Mouse (Mus musculus) heart, postnatal 10 days (tissue): ENCODE results near the gene Gm13271. TPM values are rescaled to one million over a fixed set of nuclear protein-coding genes. Genes with fewer than 3 reads are reported as not detected.
A peak's percentile ranks its signal among the peaks of the same experiment; 100 is the strongest.
"Not testable (repeated sequence)": the region's sequence is repeated elsewhere in the genome, so short reads cannot be mapped to it uniquely, and the experiment has no call there.

Experiments used
- DNase-seq, 2 experiments: peaks; one replicate each; pipeline ENCODE4 v3.0.0; 2021
- intact Hi-C: fragments of 180-260 bp; cut with DNase I; formaldehyde crosslinking; loops from one replicate; pipeline ENCODE4 v1.15.1; 2025
- total RNA-seq, 2 experiments: library from RNA; stranded (reverse); gene quantifications; 2 replicates each; pipeline ENCODE4 v1.2.3; 2021

The Gm13271 gene
- not detected for total RNA-seq

GRCm38 (mm10) chr4:88754818-88755340 is at the start of gene Gm13271:
Gm13271 (plus strand) TSS chr4:88754868.
- DNase-seq = peak; percentile 71 to 80
- intact Hi-C loops = loop anchor here (2.0 kb wide), 1 partner anchor 58 kb away; no protein-coding TSS in a partner anchor

GRCm38 (mm10) chr4:88705924-88706323 is 48.7 kb upstream of the Gm13271 start:
- DNase-seq = no peak
- intact Hi-C loops = no loop called here

- intact Hi-C loops = no loop called here
- no peak for DNase-seq
Measured at GRCm38 (mm10) chr4:88707128-88707826, 47.4 kb upstream of the Gm13271 start.

GRCm38 (mm10) chr4:88714281-88714680 is 40.4 kb upstream of the Gm13271 start:
- intact Hi-C loops = no loop called here
- DNase-seq = no peak

GRCm38 (mm10) chr4:88715059-88715458 is 39.6 kb upstream of the Gm13271 start:
- no peak for DNase-seq
- intact Hi-C loops = no loop called here

GRCm38 (mm10) chr4:88718715-88719114 is 36.0 kb upstream of the Gm13271 start:
- no peak for DNase-seq
- intact Hi-C loops = no loop called here

GRCm38 (mm10) chr4:88721791-88722721 is 32.6 kb upstream of the Gm13271 start, which contains the start of the genes Gm26566 and Klhl9:
Gm26566 (plus strand) TSS chr4:88721805.
Klhl9 (minus strand) TSS chr4:88722465.
- DNase-seq = peak; percentile 95
- intact Hi-C loops = loop anchor here (5.0 kb wide), 1 partner anchor 415 kb away; the partner anchor contains the start of gene Mtap

GRCm38 (mm10) chr4:88723497-88724090 is 31.1 kb upstream of the Gm13271 start:
- intact Hi-C loops = loop anchor here (5.0 kb wide), 1 partner anchor 414 kb away; the partner anchor contains the start of gene Mtap
- no peak for DNase-seq

- intact Hi-C loops = loop anchor here (1.0 kb wide), 1 partner anchor 30 kb away; no protein-coding TSS in a partner anchor
- no peak for DNase-seq
Measured at GRCm38 (mm10) chr4:88726727-88727126, 27.9 kb upstream of the Gm13271 start.

GRCm38 (mm10) chr4:88727324-88727723 is 27.3 kb upstream of the Gm13271 start:
- peak; percentile 35 to 65 for DNase-seq
- intact Hi-C loops = loop anchor here (1.0 kb wide), 1 partner anchor 31 kb away; no protein-coding TSS in a partner anchor

GRCm38 (mm10) chr4:88738480-88738879 is 16.2 kb upstream of the Gm13271 start:
- intact Hi-C loops = no loop called here
- peak; percentile 70 to 82 for DNase-seq

- intact Hi-C loops = no loop called here
- no peak for DNase-seq
Measured at GRCm38 (mm10) chr4:88739036-88739435, 15.6 kb upstream of the Gm13271 start.

- no peak for DNase-seq
- intact Hi-C loops = loop anchor here (2.0 kb wide), 1 partner anchor 15 kb away; no protein-coding TSS in a partner anchor
Measured at GRCm38 (mm10) chr4:88741426-88741825, 13.2 kb upstream of the Gm13271 start.

- intact Hi-C loops = no loop called here
- DNase-seq = no peak
Measured at GRCm38 (mm10) chr4:88742771-88743371, 11.8 kb upstream of the Gm13271 start.

- no peak for DNase-seq
- intact Hi-C loops = no loop called here
Measured at GRCm38 (mm10) chr4:88744207-88744606, 10.5 kb upstream of the Gm13271 start.

- DNase-seq = no peak
- intact Hi-C loops = no loop called here
Measured at GRCm38 (mm10) chr4:88749926-88750325, 4.7 kb upstream of the Gm13271 start.

GRCm38 (mm10) chr4:88756581-88757513 is 2.2 kb downstream of the Gm13271 start:
- intact Hi-C loops = loop anchor here (2.0 kb wide), 1 partner anchor 16 kb away; no protein-coding TSS in a partner anchor
- peak; percentile 12 to 52 for DNase-seq

GRCm38 (mm10) chr4:88757628-88758031 is 3.0 kb downstream of the Gm13271 start:
- intact Hi-C loops = loop anchor here (2.0 kb wide), 1 partner anchor 17 kb away; no protein-coding TSS in a partner anchor
- peak; percentile 93 to 94 for DNase-seq

GRCm38 (mm10) chr4:88758751-88759150 is 4.1 kb downstream of the Gm13271 start:
- peak in 1 of 2 experiments; percentile 4 for DNase-seq
- intact Hi-C loops = not testable (repeated sequence)
